Mouse (Mus musculus) G1E (cell line): ENCODE results near the gene Pex10. TPM values are rescaled to one million over a fixed set of nuclear protein-coding genes. Genes with fewer than 3 reads are reported as not detected.

Source experiments
- ATAC-seq: 2 replicates; pipeline ENCODE4 v1.8.0; 2016; ENCODE audit warnings: mild to moderate bottlenecking; ENCODE audit not compliant: insufficient number of reproducible peaks, poor library complexity, low FRiP score, severe bottlenecking; ENCODE audit errors: extremely low read depth
- DNase-seq: peaks from one replicate; pipeline ENCODE4 v3.0.0; 2012; ENCODE audit warnings: low spot score
- H3K27me3 ChIP-seq: 2 replicates; pipeline ENCODE4 v1.6.1; 2012; ENCODE audit warnings: mild to moderate bottlenecking, low read length, inconsistent platforms; ENCODE audit not compliant: insufficient read depth
- H3K36me3 ChIP-seq: replicated peaks from 2 replicates; pipeline ENCODE3; 2012; ENCODE audit warnings: mild to moderate bottlenecking, inconsistent platforms
- H3K4me1 ChIP-seq: 2 replicates; pipeline ENCODE4 v1.6.1; 2012; ENCODE audit warnings: low read depth, low read length, inconsistent platforms, mixed read lengths; ENCODE audit not compliant: insufficient read depth
- H3K4me3 ChIP-seq: 2 replicates; pipeline ENCODE4 v1.5.1; 2012; ENCODE audit warnings: low read depth, mild to moderate bottlenecking, inconsistent platforms, low read length, moderate library complexity, mixed read lengths
- H3K9me3 ChIP-seq: replicated peaks from 2 replicates; pipeline ENCODE4 v1.6.1; 2012; ENCODE audit warnings: inconsistent platforms
- CTCF ChIP-seq: IDR thresholded peaks from 2 replicates; pipeline ENCODE4 v1.5.1; 2012; ENCODE audit warnings: low read depth, low read length, inconsistent platforms, mixed read lengths
- GATA1 ChIP-seq: IDR thresholded peaks from 2 replicates; pipeline ENCODE4 v1.6.1; 2012; ENCODE audit warnings: borderline replicate concordance, low read length, inconsistent platforms, mixed read lengths
- GATA2 ChIP-seq: IDR thresholded peaks from 2 replicates; pipeline ENCODE4 v1.6.1; 2012; ENCODE audit warnings: low read depth, low read length, inconsistent platforms, borderline replicate concordance
- POLR2AphosphoS5 ChIP-seq: IDR thresholded peaks from 2 replicates; pipeline ENCODE4 v1.6.1; 2012; ENCODE audit warnings: low read depth, low read length, inconsistent platforms; ENCODE audit not compliant: insufficient replicate concordance
- TAL1 ChIP-seq: conservative IDR thresholded peaks from 2 replicates; pipeline ENCODE4 v1.6.1; 2012; ENCODE audit warnings: low read depth, low read length, inconsistent platforms, mixed read lengths
- polyA plus RNA-seq: library from polyadenylated mRNA; stranded (reverse); fragments of >175 nt; gene quantifications from 2 replicates; pipeline ENCODE4 v1.2.3, GENCODE M21; 2012
- total RNA-seq, 2 experiments: library from RNA; stranded (forward) in 1 of 2; stranded (reverse) in 1 of 2; fragments of 200-1000 nt in 1 of 2; fragments of >200 nt in 1 of 2; fragmentation: Nextera tagmentation in 1 of 2; gene quantifications; 2 replicates each; pipeline ENCODE4 v1.2.3; 2014 to 2017

The Pex10 gene
- total and polyA plus RNA-seq, 3 experiments = 15.9 to 30.3 (median 23.4) TPM

DNA sequence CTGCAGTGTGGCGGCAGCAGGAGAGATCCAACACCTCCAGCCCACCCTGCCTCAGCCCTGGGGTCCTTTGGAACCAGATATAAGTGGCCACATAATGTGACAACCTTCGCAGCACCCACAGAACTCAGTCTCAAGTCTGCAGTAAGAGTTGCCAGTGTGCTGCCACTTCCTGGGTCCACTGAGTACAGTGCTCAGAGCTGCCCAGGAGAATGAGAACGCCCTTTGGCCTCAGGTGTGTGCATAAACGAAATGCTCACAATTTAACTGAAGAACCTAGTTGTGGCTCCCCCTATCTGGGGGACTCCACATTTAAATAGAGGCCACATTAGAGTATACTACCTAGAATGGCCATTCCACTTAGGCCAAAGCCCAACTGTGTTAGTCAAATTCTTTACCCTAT lies 16.7 kb downstream of the Pex10 start:
- Histone ChIP-seq H3K9me3 (no peaks in the 10 kb centered on the region), H3K4me3 (peak overlapping the region; percentile 31; the same call in 1 of the 2 replicates), H3K4me1 (peaks cover 65% of the 10 kb centered on the region)

GRCm38 (mm10) chr4:155084351-155084750 lies 17.5 kb downstream of the Pex10 start:
- no peaks in the 10 kb centered on the region for H3K27me3 ChIP-seq
- ATAC-seq (no peak), DNase-seq (no peak)
- no peaks in the 10 kb centered on the region for H3K9me3 ChIP-seq
- H3K4me1 ChIP-seq = peaks cover 64% of the 10 kb centered on the region
- peaks cover 70% of the 10 kb centered on the region for H3K36me3 ChIP-seq
- TF ChIP-seq CTCF (no peak), TAL1 (no peak), GATA2 (no peak), GATA1 (no peak), POLR2AphosphoS5 (no peak)
- H3K4me3 ChIP-seq = peak overlapping the region; percentile 76; the same call in 1 of the 2 replicates

More for the DNA sequence above, 16.7 kb downstream of the Pex10 start:
- DNase-seq (no peak), ATAC-seq (no peak)
- no peak for TF ChIP-seq POLR2AphosphoS5
- Histone ChIP-seq H3K36me3 (peaks cover 69% of the 10 kb centered on the region), H3K27me3 (no peaks in the 10 kb centered on the region)

DNA sequence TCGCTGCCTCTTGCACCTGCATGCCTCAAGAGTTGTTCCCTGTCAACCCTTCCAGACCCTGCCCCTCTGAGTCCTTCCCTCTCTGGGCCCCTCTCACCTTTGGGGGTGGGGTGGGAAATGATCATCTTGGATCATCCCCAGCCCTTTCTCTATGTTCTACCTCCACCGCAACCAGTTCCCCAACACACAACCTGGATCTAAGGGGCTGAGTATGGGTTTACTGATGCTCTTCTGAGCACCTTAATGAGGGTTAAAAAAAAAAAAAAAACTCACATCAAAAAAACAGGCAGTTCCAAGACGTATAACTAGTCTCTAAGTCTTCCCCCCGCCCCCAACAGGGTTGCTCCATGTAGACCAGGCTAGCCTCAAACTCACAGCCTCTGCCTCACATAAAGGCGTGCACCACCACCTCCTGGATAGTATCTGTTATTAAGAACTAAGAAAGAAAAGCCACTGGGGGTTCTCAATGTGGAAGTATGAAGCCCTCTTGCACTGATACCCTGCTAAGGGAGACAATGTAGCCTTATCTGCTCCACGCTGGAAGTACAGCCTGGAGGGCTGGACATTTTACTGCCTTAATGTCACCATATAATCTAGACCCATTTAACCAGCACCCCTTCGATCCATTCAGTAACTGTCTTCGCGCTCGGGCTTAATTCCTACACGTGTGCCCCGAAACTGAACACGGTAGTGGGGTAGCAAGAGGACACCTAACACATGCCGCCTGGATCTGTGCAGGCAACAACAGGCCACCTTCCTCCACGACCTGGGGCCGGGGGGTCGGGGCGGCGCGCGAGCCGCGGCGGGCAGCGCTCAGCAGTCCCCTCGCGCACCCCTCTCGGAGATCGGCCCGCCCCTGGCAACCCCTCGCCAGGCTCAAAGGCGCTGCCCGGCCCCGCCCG lies 18.6 kb downstream of the Pex10 start:
- peak; percentile 81 for DNase-seq
- H3K27me3 ChIP-seq = no peaks in the 10 kb centered on the region
- ATAC-seq = 0 out of 2 replicates have a peak, but pooled peaks have one; percentile 5
- H3K9me3 ChIP-seq = no peaks in the 10 kb centered on the region
- peaks cover 68% of the 10 kb centered on the region for H3K36me3 ChIP-seq
- H3K4me3 ChIP-seq = peak overlapping the region; percentile 76
- peaks cover 57% of the 10 kb centered on the region for H3K4me1 ChIP-seq
- TF ChIP-seq GATA1 (no peak), POLR2AphosphoS5 (no peak), TAL1 (no peak), GATA2 (no peak), CTCF (no peak)

DNA sequence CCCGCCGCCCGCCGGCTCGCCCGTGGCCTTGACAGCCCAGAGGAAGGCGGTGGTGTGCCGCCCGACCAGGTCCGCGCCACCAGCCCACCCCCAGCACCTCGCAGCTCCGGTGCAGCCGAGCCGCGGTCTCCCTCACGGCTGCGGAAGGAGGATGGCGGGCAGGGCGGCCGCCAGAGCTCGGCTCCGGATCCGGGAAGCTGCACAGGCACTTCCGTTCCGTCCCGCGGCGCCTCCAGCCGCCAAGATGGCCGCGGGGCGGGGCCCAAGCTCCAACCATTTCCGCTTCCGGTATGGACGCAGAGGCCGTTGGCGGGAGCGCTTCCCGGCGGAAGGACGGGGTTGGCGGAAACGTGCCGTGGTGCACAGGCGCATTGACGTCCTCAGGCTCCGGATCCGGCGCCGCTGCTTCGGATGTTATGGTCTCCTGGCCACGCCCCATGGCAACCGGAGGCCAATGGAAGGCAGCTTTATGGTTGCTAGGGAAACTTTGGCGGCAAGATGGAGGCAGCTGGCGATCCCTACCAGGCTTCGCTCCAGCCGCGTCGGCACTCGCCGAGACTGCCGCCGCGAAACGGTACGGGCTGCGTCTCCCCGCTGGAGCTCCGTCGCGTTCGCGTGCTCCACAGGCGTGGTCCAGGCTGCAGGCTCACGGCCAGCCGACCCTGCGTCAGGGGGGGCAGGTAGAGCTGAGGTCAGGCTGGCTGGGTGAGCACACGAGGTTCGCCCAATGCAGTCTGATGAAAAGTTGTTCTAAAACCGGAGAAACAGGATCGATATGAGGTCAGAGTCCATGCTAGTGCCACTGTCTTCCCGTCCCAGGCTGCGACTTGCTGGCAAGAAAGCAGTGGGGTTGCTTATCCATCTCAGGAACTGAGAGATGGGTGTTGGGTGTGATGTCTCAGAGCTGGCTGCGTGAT lies 19.6 kb downstream of the Pex10 start, which contains the start of the genes Rer1 and Morn1:
TSS of gene Rer1 (minus strand) at position 275 of the 917 bp plus-strand sequence.
TSS of gene Morn1 (plus strand) at position 470 of the 917 bp plus-strand sequence.
- ATAC-seq = peak; percentile 99
- H3K27me3 ChIP-seq = no peaks in the 10 kb centered on the region
- no peaks in the 10 kb centered on the region for H3K9me3 ChIP-seq
- H3K4me3 ChIP-seq = peak within 1 kb of the TSS; percentile 76
- DNase-seq = peak; percentile 99
- peaks cover 57% of the 10 kb centered on the region for H3K4me1 ChIP-seq
- H3K36me3 ChIP-seq = peaks cover 69% of the 10 kb centered on the region
- TF ChIP-seq CTCF = no peak
- TF ChIP-seq TAL1 = no peak
- TF ChIP-seq POLR2AphosphoS5 = no peak
- TF ChIP-seq GATA2 = no peak
- no peak for TF ChIP-seq GATA1

- Histone ChIP-seq H3K4me1 (peaks cover 35% of the 10 kb centered on the region), H3K27me3 (no peaks in the 10 kb centered on the region), H3K4me3 (no peak overlapping the region), H3K9me3 (no peaks in the 10 kb centered on the region), H3K36me3 (peaks cover 69% of the 10 kb centered on the region)
- DNase-seq (no peak), ATAC-seq (no peak)
- TF ChIP-seq GATA1 = no peak
- TF ChIP-seq TAL1 = no peak
- no peak for TF ChIP-seq GATA2
- no peak for TF ChIP-seq POLR2AphosphoS5
- no peak for TF ChIP-seq CTCF
Observed at GRCm38 (mm10) chr4:155089241-155089640, 22.4 kb downstream of the Pex10 start.

- Histone ChIP-seq H3K4me1 (peaks cover 34% of the 10 kb centered on the region), H3K36me3 (peaks cover 69% of the 10 kb centered on the region), H3K9me3 (no peaks in the 10 kb centered on the region), H3K4me3 (no peak overlapping the region), H3K27me3 (no peaks in the 10 kb centered on the region)
- DNase-seq (no peak), ATAC-seq (no peak)
- no peak for TF ChIP-seq GATA1
- TF ChIP-seq TAL1 = no peak
- TF ChIP-seq GATA2 = no peak
- TF ChIP-seq POLR2AphosphoS5 = no peak
- no peak for TF ChIP-seq CTCF
Observed at GRCm38 (mm10) chr4:155090147-155090546, 23.3 kb downstream of the Pex10 start.
